Mouse (Mus musculus) embryo, embryonic 9.5 days (tissue): ENCODE measurements around the gene Rgs16.

Experiments used
- DNase-seq: peaks from one replicate; pipeline ENCODE4 v3.0.0-alpha.2; 2017; ENCODE audit errors: extremely low spot score

Gene Rgs16

DNA sequence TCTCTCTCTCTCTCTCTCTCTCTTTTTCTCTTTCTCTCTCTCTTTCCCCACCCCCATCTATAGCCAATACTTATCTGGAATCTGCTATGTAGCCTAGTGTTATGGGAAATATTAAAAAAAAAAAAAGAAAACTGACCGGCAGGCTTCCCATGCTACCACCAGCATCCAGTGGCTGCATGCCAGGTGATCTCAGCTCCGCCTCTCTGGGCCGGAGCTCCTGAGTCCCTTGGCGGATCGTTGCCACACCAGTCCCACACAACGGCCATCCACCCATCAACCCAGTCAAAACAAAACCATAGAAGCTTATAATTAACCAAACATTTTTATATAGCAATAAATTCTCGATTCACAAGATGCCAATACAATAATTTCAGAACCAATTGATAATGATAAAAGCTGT, 19.2 kb upstream of the Rgs16 start:
- DNase-seq, result no peak

DNA sequence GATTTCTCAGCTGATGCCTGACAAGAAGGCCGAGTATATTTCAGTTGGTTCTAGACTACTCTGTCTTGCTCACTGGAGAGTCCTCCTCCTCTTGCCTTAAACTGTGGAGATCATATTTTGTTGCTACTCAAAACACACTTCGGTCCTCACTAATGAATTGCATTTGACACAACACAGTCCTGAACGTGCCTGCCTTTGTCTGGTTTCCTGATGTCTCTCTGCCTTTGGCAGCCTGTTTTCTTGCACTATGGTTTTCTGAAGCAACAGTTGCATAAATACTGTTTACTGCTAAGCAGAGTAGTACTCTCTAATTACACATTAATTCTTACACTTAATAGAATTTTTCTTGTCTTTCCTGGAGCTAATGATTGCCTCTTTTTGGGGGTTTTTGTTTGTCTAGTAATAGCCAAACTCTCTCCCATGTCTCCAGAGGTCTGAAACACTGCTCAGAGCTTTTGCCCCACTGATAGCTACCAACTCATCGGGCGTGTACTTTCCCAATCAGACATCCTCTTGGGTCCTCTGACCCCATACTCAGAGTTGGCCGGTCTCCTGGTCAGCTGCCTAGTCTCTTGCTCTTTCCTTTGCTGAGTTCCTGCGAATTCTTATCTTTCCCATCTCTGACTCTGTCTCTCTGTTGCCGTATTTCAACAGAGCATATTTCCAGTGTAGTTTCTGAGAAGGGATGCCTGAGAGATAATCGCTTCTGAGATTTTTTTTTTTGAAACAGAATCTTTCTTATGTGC, 18.4 kb upstream of the Rgs16 start:
- DNase-seq, result no peak

DNA sequence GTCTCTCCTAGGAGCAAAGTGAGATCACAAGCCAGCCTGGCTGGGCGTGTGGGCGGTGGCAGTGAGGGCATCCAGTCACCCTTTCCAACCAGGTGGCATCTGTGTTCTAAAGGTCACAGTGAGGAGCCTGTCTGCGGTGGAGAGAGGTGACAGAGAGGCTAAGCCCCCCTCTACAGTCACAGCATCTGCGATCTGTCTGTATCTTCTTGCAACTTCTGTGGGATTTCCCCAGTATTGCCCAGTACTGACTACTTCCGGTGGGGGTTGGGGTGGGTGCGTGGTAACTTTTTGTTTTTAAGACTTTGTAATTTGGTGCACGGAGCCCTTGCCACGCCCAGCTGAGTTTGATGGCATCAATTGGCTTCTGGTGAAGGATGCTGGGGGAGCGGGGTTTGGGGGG, 16.7 kb upstream of the Rgs16 start:
- no peak for DNase-seq

DNA sequence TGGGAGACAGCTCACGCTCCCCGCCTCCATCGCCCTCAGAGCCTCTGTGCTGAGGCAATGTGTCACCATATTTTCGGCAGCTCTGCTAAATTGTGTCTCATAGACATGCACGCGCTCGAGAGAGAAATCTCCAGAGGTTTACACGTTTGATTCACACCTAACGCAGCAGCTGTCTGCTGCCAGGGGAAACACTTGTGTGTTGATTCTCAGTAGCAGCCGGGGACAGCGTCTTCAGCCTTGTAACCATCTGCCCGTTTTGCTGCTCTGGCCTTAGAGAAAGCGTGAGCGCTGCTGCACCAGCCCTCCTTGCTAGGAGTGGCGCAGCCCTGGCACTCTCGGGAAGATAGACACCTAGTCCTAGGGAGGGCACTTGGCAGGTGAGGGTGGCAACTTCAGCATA, 13.5 kb upstream of the Rgs16 start:
- DNase-seq, result no peak

DNA sequence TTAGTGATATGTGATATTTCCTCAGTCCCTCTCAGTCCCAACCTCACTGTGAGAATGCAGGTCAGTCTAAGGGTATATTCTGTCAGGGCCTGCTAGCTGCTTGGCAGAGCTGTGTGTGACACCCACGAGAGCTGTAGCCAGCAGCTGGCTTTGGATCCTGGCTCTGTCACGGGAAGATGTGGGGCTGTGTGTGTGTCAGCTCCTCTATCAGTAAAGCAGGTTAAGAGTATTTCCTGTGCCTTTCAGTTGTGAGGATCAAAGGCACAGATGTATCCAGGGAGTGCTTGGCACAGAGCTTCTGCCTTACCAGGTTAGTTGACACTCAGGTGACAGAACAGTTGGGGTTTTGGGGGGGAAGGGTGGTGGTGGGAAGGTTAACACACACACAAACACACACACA, 10.3 kb upstream of the Rgs16 start:
- DNase-seq, result no peak

DNA sequence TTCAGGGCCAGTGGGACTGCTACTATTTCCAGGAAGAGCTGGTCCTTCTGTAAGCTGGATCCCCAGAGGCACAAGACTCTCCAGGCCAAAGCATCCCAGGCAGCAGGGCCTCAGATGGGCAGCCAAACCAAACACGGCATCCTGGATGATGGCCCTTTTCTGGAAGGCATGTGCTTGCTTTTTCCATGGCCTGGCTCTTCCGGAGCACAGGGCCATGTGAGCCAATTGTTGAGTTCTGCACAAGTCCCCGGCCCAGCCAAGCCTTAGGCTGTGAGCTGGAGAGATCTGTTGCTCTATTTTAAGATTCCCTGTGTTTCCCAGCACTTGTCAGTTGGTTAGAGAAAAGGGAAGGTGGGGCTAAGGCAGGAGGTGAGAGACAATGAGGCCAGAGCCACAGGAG, 9.5 kb upstream of the Rgs16 start:
- no peak for DNase-seq

DNA sequence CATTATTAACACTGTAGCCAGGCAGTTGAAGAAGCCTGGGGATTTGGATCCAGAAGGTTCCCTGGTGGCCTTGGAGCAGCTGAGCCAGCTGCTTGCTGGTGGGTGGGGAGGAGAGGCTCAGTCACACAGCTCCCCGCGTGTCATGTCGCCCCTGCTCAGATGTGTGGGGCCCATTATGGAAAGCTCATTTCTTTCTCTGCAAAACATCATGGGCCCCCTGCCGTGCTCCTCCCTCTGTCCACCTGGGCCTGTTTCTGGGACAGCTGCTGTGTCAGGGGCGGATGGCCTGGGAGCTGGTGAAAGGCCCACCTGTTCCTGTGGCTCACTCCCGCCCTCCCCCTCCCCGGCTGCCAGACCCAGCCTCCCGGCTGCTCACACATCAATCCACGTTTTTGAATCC, 7.0 kb upstream of the Rgs16 start:
- no peak for DNase-seq

DNA sequence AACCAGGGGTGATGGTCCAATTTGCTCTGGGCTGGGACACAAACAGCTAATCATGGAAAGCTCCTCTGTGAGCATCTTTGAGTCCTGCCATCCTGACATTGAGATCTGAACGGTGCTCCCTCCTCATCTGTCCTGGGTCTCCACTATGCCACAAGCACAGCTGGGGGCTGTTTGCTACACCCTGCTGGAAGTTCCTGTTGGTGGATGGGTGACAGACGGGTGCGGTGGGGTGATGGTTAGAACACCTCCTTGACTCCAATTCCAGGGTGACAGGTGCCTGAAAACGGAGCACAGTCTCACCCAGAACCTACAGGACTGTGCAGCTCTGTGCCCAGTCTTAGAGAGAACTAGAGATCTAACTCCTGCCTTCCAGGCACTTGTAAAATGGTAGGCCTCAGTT, 5.3 kb upstream of the Rgs16 start:
- DNase-seq, result no peak

DNA sequence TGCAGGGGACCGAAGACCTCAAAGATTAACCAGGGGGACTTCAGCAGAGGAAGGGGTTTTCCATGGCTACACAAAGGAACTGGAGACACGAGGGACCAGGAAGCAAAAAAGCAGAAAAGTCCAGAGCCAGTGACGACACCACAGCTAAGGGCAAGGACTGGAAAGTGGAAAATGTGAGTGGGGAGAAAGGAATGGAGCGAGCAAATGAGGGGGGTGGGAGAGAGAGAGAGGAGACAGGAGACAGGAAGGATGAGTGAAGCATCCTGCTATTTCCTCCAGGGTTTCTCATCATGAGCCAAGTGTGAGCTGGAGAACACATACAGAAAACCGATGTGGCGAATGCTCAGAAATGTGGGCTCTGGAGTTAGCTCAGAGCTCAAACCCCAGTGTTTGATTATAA, 4.1 kb upstream of the Rgs16 start:
- DNase-seq, result no peak

DNA sequence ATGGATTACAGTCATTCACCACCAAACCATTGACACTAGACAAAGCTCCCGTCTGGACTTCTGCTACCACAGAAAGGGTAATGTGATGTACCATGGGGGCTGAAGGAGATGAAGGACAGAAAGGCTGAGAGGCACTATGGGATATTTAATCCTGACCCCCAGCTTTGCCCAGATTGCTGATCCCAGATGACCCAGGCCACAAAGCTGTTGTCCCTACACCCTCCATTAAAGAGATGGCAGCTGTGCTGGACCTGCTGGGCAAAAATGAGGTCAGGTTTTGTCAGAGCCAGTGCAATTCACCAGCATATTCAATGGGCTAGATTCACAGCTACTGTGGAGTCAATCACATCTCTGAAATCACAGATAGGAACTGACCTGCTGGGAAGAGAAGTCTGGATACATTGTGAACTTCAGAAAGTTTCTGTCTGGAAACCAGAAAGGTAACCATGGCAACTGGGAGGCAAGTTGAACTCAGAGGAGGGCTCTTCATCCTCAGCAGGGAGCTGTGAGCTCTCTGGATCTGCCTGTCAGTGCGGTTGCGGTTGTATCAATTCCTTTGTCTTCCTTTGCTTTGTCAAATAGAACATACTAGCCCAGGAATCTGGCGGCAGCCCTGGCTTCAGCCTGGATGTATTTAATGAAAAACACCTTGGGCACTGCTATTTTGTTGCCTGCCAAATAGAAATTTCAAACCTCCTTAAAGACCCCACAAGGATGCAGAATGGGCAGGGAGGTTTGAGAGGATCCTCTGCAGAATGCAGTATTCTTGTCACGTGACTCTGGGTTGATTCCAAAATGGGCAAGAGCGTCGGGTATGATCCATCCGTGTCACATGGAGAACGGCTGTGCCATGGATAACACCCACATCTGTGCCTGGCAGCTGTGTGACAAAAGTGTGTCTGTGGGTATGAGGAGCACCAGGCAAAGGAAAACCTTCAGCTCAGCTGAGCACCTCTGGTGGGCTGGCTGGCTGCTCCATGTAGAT, 2.8 kb upstream of the Rgs16 start:
- DNase-seq, result no peak

DNA sequence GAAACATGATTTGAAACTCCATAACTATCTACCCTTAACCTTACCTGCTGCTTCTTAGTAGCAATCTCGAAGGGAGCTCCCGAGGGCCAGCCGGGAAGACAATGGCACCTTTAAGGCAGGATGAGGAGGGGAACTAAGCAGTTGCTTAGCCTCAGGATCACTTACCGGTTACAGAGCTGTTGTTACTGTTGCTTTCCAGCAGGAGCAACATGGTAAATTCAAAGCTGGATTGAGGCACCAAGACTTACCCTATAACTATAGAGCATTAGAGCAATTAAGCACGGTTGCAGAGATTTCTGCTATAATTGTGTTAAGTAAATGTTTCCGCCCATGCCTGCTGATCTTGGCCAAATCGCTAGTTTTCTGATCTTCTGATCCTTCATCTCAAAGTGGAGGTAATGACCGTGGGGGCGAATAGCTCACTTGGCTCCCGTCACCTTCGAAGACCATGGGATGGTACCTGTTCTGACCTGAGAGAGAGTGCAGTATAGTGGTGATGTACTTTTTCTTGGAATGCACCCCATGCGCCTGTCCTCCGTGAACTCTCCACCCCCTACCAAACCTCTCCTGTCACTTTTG, 623 bp upstream of the Rgs16 start:
- DNase-seq, result no peak

DNA sequence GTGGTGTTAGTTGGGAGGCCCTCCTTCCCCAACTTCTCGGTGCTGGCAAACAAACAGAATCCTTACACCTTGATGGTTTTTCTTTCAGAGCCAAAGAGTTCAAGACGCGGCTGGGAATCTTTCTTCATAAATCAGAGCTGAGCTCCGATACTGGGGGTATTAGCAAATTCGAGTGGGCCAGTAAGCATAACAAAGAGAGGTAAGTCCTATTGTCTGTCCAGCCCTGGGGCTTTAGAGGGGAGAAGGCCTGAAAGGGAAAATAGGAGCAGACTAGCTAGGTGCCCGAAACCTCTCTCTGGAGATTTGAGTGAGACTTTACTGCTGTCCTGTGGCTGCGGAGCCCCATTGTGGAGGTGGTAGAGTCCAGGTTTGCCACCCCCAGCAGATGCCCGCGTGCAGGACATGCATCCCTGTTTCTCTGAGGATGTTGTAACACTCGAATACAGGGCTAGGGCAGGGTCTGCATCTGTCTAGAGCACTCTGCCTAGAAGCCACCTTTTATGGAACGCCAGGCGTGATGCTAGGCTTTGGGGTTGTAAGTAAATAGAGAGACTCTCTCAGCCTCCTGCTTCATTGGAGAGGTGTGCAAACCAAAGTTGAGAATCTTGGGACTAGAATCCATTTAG, 739 bp downstream of the Rgs16 start:
- no peak for DNase-seq

DNA sequence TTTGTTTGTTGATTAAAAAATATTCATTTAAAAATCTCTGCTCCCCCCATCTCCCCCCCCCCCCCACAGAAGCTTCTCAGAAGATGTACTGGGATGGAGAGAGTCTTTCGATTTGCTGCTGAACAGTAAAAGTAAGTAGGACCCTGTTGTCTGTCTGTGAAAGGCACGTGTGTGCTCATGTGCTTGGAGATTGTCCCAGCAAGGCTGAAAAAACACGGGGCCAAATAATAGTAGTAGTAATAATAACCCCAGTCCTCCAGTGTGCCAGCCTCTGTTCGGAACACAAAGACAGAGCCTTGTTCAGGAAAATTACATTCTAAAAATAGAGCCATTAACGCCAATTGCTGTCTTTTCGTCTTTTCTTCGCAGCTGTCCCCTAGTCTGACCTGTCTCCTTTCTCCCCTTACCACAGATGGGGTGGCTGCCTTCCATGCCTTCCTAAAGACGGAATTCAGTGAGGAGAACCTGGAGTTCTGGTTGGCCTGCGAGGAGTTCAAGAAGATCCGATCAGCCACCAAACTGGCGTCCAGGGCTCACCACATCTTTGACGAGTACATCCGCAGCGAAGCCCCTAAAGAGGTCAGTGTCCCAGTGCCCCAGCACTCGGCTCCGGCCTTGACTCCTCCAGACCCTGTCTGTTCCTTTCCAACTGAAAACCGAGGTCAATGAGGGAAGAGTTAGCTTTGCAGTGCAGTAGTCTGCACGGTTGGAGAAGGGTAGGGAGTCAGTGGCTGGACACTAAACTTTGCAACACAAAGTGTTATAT, 1.6 kb downstream of the Rgs16 start:
- DNase-seq, result no peak

DNA sequence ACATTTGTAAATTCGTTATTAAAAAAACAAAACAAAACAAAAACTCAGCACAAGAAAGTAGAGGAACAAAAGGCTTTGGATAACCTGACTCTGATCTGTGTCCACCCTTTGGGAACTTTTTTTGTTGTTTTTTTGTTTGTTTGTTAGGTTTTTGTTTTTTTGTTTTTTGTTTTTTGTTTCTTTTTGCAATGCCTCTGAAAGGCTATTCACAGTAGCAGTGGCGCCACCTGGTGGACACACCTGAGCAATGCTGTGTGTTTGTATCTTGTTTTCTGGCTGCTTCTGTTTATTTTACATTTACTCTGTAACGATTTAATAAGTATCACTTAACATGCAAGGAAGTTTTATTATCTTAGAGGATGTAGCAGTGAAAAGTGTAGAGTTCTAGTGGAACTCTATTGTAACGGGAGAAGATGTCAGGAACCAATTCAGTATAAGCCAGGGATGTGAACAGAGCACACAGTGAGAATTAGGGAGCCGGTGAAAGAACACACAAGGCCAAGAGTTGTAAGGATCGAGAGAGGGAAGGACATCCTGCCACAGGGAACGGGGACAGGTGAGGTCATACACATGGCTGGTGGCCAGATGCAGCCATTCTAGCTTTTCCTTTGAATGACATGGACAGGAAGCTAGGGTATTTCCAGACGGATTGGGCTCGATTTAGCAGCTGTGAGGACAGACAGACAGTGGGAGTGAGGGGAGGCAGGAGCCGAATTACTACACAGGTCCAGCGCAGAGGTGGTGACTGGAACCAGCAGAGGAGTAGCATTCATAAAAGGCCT, 2.4 kb downstream of the Rgs16 start:
- peak; percentile 58 for DNase-seq

DNA sequence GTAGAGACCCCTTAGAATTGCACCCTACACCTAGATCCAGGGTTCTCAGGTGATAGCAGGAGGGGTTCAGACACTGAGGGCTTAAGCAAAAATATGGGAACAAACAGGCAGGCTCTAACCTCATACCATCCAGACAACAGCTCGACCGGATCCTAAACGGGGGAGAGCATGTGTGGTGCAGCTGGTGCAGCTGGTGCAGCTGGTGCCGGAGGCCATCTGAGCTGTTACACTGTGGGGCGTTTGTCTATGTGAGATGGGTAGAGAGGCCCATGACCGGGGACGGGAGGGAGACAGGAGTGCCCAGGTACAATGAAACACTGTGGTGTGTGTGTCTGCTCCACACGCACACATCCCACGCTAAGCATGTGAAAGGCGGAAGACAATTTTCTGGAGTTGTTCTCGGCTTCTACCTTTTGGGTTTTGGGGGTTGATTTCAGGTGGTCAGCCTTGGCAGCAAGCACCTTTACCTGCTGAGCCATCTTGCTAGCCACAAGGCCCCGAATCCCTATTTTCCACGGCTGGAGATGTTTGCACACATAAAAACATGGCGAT, 6.0 kb downstream of the Rgs16 start:
- DNase-seq, result no peak

DNA sequence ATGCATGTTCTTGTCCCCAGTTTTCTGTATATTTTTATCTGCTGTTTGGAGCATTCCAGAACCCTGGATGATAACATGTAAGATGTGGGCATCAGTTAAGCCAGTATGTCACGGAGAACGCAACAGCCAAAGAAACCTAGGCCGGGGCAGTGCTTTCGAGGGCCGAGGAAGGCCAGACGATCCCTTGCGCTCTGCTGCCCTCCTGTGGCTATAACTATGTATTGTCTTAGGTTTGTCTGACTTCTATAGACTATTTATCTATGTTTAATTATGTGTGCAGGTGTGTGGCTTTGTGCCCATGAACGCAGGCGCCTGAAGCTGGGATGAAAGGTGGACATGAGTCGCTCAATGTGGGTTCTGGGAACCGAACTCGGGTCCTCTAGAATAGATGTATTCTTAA, 6.6 kb downstream of the Rgs16 start:
- DNase-seq, result peak; percentile 63

DNA sequence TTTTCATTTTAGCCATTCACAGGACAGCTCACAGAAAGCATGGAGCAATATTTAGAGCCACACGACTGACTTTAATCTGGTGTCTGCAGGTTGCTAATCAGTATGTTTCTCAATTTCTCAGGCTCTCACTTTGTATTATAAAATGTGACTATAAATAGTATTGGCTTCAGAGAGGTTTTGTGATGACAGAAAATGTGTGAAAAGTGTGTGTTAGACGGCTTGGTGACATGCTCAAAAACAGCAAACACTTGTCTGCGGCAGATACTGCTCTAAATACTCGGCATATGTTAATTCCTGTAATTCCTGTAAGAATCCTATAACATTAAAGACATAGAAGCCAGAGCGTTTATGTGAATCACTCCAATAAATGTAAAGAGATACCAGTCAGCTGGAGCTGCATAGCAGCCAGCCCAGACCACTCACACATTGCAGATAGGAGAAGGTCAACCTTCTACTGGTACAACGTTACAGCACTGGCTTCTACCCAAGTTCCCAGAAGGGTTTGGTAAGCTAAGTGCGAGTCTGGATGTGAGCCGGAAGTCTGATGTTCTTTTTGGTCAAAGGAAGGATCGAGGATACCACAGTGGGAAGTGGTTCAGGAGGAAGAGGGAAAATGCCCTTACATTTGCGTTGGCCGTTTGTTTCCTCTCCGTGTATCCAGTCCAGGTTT, 7.8 kb downstream of the Rgs16 start:
- DNase-seq, result no peak

DNA sequence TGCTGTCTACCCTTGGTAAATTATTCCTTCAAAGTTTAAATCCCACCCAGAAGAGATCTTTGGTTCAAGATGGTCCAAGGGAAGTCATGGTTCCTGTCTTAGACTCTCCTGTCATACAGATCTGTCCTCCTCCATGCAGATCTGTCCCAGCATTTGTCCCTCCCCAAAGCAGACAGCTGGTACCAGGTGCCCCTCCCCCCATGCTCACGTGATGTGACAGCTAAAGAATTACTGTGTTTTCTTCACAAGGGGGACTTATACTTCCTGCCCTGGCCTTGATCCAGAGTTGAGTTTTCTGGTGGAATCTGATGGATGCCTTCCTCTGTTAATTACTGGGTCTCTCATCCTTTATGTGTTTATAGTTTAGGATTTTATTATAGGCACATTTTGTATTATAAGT, 8.4 kb downstream of the Rgs16 start:
- no peak for DNase-seq

DNA sequence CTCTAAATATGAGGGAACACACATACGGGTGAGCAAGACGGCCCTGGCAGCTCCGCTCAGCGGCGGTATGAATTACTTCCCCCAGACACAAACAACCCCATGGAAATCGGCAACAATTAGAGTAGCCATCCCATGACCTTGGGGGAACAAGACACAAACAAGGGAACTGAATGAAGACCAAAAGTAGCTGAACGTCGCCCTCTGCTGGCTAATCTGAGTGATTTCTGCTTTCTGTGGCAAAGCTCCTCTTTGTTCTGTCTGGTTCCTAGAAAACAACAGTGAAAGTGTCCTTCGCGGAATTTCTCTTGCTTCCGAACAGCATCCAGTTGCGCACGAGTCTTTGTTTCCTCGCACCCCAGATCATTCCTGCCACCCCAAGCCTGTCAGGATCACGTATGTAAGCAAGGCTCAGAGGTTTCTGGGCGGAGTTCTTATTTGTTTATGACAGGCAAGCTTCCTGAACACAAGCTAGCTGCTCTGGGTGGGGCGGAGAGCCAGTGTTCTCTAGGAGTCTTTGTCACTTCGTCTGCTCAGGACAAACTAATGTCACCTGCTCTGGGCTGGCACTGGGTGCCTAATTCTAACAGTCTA, 9.2 kb downstream of the Rgs16 start, which contains the start of gene Rnasel:
Rnasel (plus strand) TSS at position 216 of the 591 bp plus-strand sequence.
- DNase-seq, result peak; percentile 82
